Mouse (Mus musculus): Measurements from ENCODE around the gene Ttc28. TPM values are rescaled to one million over a fixed set of nuclear protein-coding genes. Genes with fewer than 3 reads are reported as not detected.

Gene Ttc28
- polyA plus RNA-seq, 1 experiment from 2014 or later = 0.85 TPM

DNA sequence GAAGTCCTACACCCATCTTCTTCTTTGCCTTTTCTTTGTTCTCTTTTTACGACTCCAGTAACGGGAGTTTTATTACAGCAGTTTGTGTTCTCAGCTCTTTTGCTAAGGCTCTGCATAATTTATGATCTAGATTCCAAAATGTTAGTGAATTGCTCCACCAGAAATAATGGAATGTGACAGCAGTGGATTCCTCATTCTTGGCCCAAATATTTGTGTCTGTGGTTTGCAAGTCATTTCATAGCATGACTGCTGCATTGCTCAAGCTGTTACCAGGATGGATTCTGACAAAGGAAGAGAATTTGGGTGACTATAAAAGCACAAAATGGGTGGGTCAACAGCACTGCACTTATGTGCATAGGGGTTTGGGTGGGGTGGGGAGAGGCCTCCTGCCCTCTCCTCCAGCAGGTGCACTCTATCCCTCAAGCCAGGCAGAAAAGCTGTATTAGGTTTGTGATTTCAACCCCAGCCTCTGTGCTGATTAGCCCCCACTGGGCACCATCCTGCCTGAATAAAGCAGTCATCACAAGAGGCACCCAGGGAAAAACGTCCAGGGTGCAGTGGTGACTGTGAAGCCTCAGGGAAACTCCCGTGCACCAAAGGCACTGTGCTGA is 325.5 kb downstream of the Ttc28 start:
- H3K4me3 ChIP-seq (ENCODE audit: low read depth, low read length) = no peak overlapping the region
- H3K27me3 ChIP-seq (ENCODE audit: control insufficient read depth, insufficient read depth, low read depth, low read length) = no peaks in the 10 kb centered on the region
- H3K36me3 ChIP-seq (ENCODE audit: control insufficient read depth, insufficient read depth) = no peaks in the 10 kb centered on the region
- no peak overlapping the region for H3K27ac ChIP-seq (ENCODE audit: low read length)
- 38% methylated on average over 4 of the region's 4 CpGs for WGBS (ENCODE audit: insufficient replicate concordance)
- no peaks in the 10 kb centered on the region for H3K4me1 ChIP-seq (ENCODE audit: control insufficient read depth, low read depth, low read length)
- no peak overlapping the region for H3K4me2 ChIP-seq (ENCODE audit: low read depth, low read length)
- H3K9ac ChIP-seq (ENCODE audit: low read depth, low read length) = no peak overlapping the region
- no peaks in the 10 kb centered on the region for H3K9me3 ChIP-seq (replicated peaks; ENCODE audit: control insufficient read depth, low read length)
- no peak for ATAC-seq (ENCODE audit: low read depth)

DNA sequence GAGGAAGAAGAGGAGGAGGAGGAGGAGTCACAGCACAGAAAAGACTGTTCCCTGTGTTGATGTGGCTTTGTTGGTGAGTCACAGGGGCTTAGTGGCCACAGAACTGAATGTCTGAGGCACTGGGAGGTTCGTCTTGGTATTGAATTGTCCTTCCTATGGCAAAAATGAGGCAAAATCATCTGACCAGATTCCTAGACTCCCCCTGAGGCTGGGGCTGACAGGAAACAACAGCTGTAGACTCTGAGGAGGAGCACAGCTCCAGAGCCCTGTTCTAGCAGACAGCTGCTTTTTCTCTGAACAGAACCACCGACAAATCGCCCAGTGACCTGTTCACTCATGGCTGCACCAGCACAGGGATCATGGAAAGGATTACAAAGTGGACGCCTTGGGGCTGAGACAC is 326.2 kb downstream of the Ttc28 start:
- WGBS (ENCODE audit: insufficient replicate concordance) = 36% methylated on average over 4 of the region's 4 CpGs
- ATAC-seq (ENCODE audit: low read depth) = no peak
- no peaks in the 10 kb centered on the region for H3K9me3 ChIP-seq (replicated peaks; ENCODE audit: control insufficient read depth, low read length)
- H3K4me3 ChIP-seq (ENCODE audit: low read depth, low read length) = no peak overlapping the region
- no peak overlapping the region for H3K27ac ChIP-seq (ENCODE audit: low read length)
- H3K4me2 ChIP-seq (ENCODE audit: low read depth, low read length) = no peak overlapping the region
- H3K4me1 ChIP-seq (ENCODE audit: control insufficient read depth, low read depth, low read length) = no peaks in the 10 kb centered on the region
- no peak overlapping the region for H3K9ac ChIP-seq (ENCODE audit: low read depth, low read length)
- H3K27me3 ChIP-seq (ENCODE audit: control insufficient read depth, insufficient read depth, low read depth, low read length) = no peaks in the 10 kb centered on the region
- H3K36me3 ChIP-seq (ENCODE audit: control insufficient read depth, insufficient read depth) = no peaks in the 10 kb centered on the region

DNA sequence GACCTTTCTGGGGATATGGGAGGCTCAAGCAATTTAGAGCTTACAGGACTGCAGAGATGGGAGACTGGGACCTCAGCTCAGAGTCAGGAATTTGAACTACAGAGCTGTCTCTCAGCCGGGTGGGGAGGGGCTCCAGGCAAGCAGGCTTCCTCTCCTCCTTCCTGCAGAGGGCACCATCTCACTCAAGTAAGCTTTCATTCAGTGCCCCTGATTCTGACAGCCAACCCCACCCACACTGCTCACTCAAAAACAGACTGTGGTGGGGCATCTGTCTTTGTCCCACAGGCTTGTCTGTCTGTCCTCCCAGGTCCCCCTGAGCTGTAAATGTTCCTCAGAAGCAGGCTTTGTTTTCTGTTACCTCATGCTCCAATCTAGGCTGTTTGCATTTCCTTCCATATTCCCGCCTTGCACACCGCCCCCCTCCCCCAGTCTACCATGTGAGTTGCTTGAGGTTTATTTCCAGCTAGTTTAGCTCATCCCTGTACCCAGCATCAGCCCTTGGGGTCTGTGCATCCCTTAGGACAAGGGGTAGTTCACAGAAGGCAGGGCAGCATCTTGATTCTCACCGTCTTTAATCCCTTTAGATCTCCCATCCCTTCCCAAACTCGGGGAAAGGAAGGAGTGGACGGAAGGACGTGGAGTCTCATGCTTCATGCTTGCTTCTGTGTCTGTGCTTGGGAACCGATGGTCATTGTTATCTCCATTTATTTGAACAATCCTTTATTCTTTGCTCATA is 328.5 kb downstream of the Ttc28 start:
- H3K4me2 ChIP-seq (ENCODE audit: low read depth, low read length) = no peak overlapping the region
- no peak overlapping the region for H3K9ac ChIP-seq (ENCODE audit: low read depth, low read length)
- no peaks in the 10 kb centered on the region for H3K4me1 ChIP-seq (ENCODE audit: control insufficient read depth, low read depth, low read length)
- 35% methylated on average over 8 of the region's 8 CpGs for WGBS (ENCODE audit: insufficient replicate concordance)
- no peaks in the 10 kb centered on the region for H3K27me3 ChIP-seq (ENCODE audit: control insufficient read depth, insufficient read depth, low read depth, low read length)
- H3K27ac ChIP-seq (ENCODE audit: low read length) = no peak overlapping the region
- no peak overlapping the region for H3K4me3 ChIP-seq (ENCODE audit: low read depth, low read length)
- H3K9me3 ChIP-seq (replicated peaks; ENCODE audit: control insufficient read depth, low read length) = no peaks in the 10 kb centered on the region
- ATAC-seq (ENCODE audit: low read depth) = no peak
- no peaks in the 10 kb centered on the region for H3K36me3 ChIP-seq (ENCODE audit: control insufficient read depth, insufficient read depth)

GRCm38 (mm10) chr5:111208660-111208969 is 329.0 kb downstream of the Ttc28 start:
- Histone ChIP-seq H3K27me3 (ENCODE audit: control insufficient read depth, insufficient read depth, low read depth, low read length) (no peaks in the 10 kb centered on the region), H3K36me3 (ENCODE audit: control insufficient read depth, insufficient read depth) (no peaks in the 10 kb centered on the region), H3K4me1 (ENCODE audit: control insufficient read depth, low read depth, low read length) (no peaks in the 10 kb centered on the region), H3K9ac (ENCODE audit: low read depth, low read length) (no peak overlapping the region), H3K4me2 (ENCODE audit: low read depth, low read length) (no peak overlapping the region), H3K9me3 (replicated peaks; ENCODE audit: control insufficient read depth, low read length) (no peaks in the 10 kb centered on the region), H3K4me3 (ENCODE audit: low read depth, low read length) (no peak overlapping the region), H3K27ac (ENCODE audit: low read length) (no peak overlapping the region)
- WGBS (ENCODE audit: insufficient replicate concordance) = 44% methylated on average over 5 of the region's 5 CpGs
- no peak for ATAC-seq (ENCODE audit: low read depth)

DNA sequence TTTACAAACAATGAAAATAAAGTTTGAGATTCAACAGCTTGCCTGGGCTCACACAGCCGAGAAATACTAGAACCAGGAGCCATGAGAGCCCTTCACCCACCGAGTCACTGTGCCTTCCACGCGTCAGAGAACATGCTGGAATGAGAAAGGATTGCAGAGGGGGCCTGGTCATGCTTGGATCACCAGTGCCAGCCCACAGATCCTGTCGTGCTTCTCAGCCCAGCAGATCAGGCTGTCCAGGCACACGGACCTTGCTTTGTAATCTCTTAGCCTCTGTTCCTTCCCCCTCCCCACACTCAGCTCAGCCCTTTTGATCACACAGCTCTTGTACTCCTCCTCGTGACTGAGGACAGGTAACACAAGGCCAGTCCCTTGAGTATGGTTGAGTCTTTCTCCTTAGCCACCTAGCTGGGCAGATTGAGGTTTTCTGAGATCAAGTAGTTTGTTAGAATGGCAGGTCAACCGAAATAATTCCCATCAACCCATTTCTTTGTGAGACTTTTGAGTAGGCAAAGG is 334.4 kb downstream of the Ttc28 start:
- H3K4me3 ChIP-seq (ENCODE audit: low read depth, low read length) = no peak overlapping the region
- WGBS (ENCODE audit: insufficient replicate concordance) = 43% methylated on average over 8 of the region's 8 CpGs
- no peak overlapping the region for H3K27ac ChIP-seq (ENCODE audit: low read length)
- no peaks in the 10 kb centered on the region for H3K9me3 ChIP-seq (replicated peaks; ENCODE audit: control insufficient read depth, low read length)
- H3K9ac ChIP-seq (ENCODE audit: low read depth, low read length) = no peak overlapping the region
- no peak for ATAC-seq (ENCODE audit: low read depth)
- no peaks in the 10 kb centered on the region for H3K27me3 ChIP-seq (ENCODE audit: control insufficient read depth, insufficient read depth, low read depth, low read length)
- no peaks in the 10 kb centered on the region for H3K4me1 ChIP-seq (ENCODE audit: control insufficient read depth, low read depth, low read length)
- H3K36me3 ChIP-seq (ENCODE audit: control insufficient read depth, insufficient read depth) = no peaks in the 10 kb centered on the region
- no peak overlapping the region for H3K4me2 ChIP-seq (ENCODE audit: low read depth, low read length)

DNA sequence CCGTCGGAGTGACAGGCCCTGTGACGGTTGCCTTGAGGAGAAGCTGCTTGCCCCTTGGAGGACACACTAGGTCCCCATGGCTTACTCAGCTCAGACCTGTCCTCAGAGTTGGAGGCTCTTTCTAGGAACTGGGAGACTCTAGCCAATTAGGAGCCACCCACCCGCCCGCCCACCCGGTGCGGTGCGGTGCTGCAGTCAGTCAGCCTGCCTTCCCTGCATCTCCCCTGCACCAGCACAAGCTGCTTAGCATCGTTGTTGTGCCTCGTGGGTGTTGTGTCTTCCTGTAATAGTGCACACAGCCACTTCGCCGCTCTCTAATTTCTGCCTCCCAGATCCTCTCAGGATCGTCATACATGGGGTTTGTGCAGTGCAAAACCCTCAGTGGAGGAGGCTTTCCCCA is 335.3 kb downstream of the Ttc28 start:
- no peak overlapping the region for H3K27ac ChIP-seq (ENCODE audit: low read length)
- no peak overlapping the region for H3K4me2 ChIP-seq (ENCODE audit: low read depth, low read length)
- ATAC-seq (ENCODE audit: low read depth) = no peak
- no peaks in the 10 kb centered on the region for H3K36me3 ChIP-seq (ENCODE audit: control insufficient read depth, insufficient read depth)
- no peaks in the 10 kb centered on the region for H3K9me3 ChIP-seq (replicated peaks; ENCODE audit: control insufficient read depth, low read length)
- no peaks in the 10 kb centered on the region for H3K27me3 ChIP-seq (ENCODE audit: control insufficient read depth, insufficient read depth, low read depth, low read length)
- H3K4me1 ChIP-seq (ENCODE audit: control insufficient read depth, low read depth, low read length) = no peaks in the 10 kb centered on the region
- H3K4me3 ChIP-seq (ENCODE audit: low read depth, low read length) = no peak overlapping the region
- no peak overlapping the region for H3K9ac ChIP-seq (ENCODE audit: low read depth, low read length)
- 54% methylated on average over 13 of the region's 13 CpGs for WGBS (ENCODE audit: insufficient replicate concordance)

GRCm38 (mm10) chr5:111215722-111216121 is 336.1 kb downstream of the Ttc28 start:
- no peaks in the 10 kb centered on the region for H3K36me3 ChIP-seq (ENCODE audit: control insufficient read depth, insufficient read depth)
- no peak for ATAC-seq (ENCODE audit: low read depth)
- 71% methylated on average over 11 of the region's 11 CpGs for WGBS (ENCODE audit: insufficient replicate concordance)

GRCm38 (mm10) chr5:111216166-111216565 is 336.6 kb downstream of the Ttc28 start:
- no peaks in the 10 kb centered on the region for H3K27me3 ChIP-seq (ENCODE audit: control insufficient read depth, insufficient read depth, low read depth, low read length)
- no peak overlapping the region for H3K4me3 ChIP-seq (ENCODE audit: low read depth, low read length)
- H3K9me3 ChIP-seq (replicated peaks; ENCODE audit: control insufficient read depth, low read length) = no peaks in the 10 kb centered on the region
- 74% methylated on average over 9 of the region's 9 CpGs for WGBS (ENCODE audit: insufficient replicate concordance)
- H3K9ac ChIP-seq (ENCODE audit: low read depth, low read length) = no peak overlapping the region
- no peak for ATAC-seq (ENCODE audit: low read depth)
- no peaks in the 10 kb centered on the region for H3K4me1 ChIP-seq (ENCODE audit: control insufficient read depth, low read depth, low read length)
- H3K27ac ChIP-seq (ENCODE audit: low read length) = no peak overlapping the region
- H3K36me3 ChIP-seq (ENCODE audit: control insufficient read depth, insufficient read depth) = no peaks in the 10 kb centered on the region
- H3K4me2 ChIP-seq (ENCODE audit: low read depth, low read length) = no peak overlapping the region

More at GRCm38 (mm10) chr5:111215722-111216121, 336.1 kb downstream of the Ttc28 start:
- H3K9me3 ChIP-seq (replicated peaks; ENCODE audit: control insufficient read depth, low read length) = no peaks in the 10 kb centered on the region
- no peak overlapping the region for H3K4me2 ChIP-seq (ENCODE audit: low read depth, low read length)
- no peak overlapping the region for H3K9ac ChIP-seq (ENCODE audit: low read depth, low read length)
- no peak overlapping the region for H3K27ac ChIP-seq (ENCODE audit: low read length)
- no peaks in the 10 kb centered on the region for H3K4me1 ChIP-seq (ENCODE audit: control insufficient read depth, low read depth, low read length)
- no peak overlapping the region for H3K4me3 ChIP-seq (ENCODE audit: low read depth, low read length)
- H3K27me3 ChIP-seq (ENCODE audit: control insufficient read depth, insufficient read depth, low read depth, low read length) = no peaks in the 10 kb centered on the region

GRCm38 (mm10) chr5:111217447-111218110 is 338.0 kb downstream of the Ttc28 start:
- Histone ChIP-seq H3K4me1 (ENCODE audit: control insufficient read depth, low read depth, low read length) (no peaks in the 10 kb centered on the region), H3K27ac (ENCODE audit: low read length) (no peak overlapping the region), H3K27me3 (ENCODE audit: control insufficient read depth, insufficient read depth, low read depth, low read length) (no peaks in the 10 kb centered on the region), H3K4me2 (ENCODE audit: low read depth, low read length) (no peak overlapping the region), H3K4me3 (ENCODE audit: low read depth, low read length) (no peak overlapping the region), H3K36me3 (ENCODE audit: control insufficient read depth, insufficient read depth) (no peaks in the 10 kb centered on the region), H3K9me3 (replicated peaks; ENCODE audit: control insufficient read depth, low read length) (no peaks in the 10 kb centered on the region), H3K9ac (ENCODE audit: low read depth, low read length) (no peak overlapping the region)
- no peak for ATAC-seq (ENCODE audit: low read depth)
- WGBS (ENCODE audit: insufficient replicate concordance) = 59% methylated on average over 18 of the region's 18 CpGs

Measured in liver, embryonic 16.5 days (tissue).